Mouse (Mus musculus): ENCODE results near the gene Fnd3c2. TPM values are rescaled to one million over a fixed set of nuclear protein-coding genes. Genes with fewer than 3 reads are reported as not detected.
"Not testable (repeated sequence)": the region's sequence is repeated elsewhere in the genome, so short reads cannot be mapped to it uniquely, and the experiment has no call there.

Fnd3c2 gene
- polyA plus RNA-seq (2014; fragmentation: Nextera tagmentation; extraction: Ambion mirVana), result not detected in 2 replicates

DNA sequence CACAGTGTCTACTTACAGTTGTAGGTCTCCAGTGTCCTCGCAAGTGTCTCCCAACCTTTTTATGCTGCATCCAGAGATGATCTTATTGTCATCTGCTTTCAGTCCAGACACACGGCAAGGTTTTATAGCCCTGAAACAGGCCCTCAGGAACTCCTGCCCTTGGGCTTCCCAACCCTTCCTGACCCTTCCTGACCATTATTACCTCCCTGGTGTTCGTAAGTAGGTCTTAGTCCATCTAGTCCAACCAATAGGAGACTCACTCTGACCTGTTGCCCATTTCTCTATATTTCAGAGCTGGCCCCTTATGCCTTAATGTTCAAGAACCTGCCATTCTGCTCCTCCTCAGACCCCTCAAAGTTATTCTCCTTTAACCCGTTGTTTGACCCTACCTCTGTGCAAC is at the start of gene Fnd3c2:
Fnd3c2 (minus strand) TSS at position 101 of the 400 bp plus-strand sequence.
- no peaks in the 10 kb centered on the region for H3K9me3 ChIP-seq (replicated peaks; ENCODE audit: control insufficient read depth, low read length)
- no peaks in the 10 kb centered on the region for H3K27me3 ChIP-seq (replicated peaks; ENCODE audit: control insufficient read depth, insufficient read depth, low read length)
- H3K4me1 ChIP-seq (ENCODE audit: control insufficient read depth, insufficient read depth, low read length), result no peaks in the 10 kb centered on the region
- WGBS, result 91% methylated on average over 4 of the region's 4 CpGs
- H3K4me3 ChIP-seq (ENCODE audit: low read depth, low read length), result no peak within 1 kb of the TSS
- H3K4me2 ChIP-seq (ENCODE audit: low read length), result no peak within 1 kb of the TSS
- H3K27ac ChIP-seq (ENCODE audit: low read depth, low read length), result no peak within 1 kb of the TSS
- no peak within 1 kb of the TSS for H3K9ac ChIP-seq (ENCODE audit: low read length)
- no peak for ATAC-seq
- no peak for DNase-seq (ENCODE audit: low spot score)
- no peaks in the 10 kb centered on the region for H3K36me3 ChIP-seq (ENCODE audit: control insufficient read depth, insufficient read depth, low read length)

DNA sequence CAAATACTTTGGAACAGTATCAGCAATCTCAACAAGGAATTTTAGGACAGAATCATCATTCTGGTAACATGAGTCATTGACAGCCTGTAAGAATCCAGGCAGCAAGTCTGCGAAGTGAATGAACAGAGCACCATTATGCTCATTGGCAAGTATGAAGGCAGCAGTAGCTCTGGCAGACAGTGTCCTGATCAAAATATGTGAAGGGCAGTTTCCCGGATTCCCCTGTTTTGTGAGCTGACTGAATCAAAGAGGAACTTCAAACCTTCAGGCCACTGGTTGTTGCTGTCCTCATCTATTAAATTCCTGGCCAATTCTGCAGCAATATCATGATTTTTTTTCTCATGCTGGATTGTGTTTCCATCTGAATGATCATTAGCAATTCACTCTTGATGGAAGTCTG is 29.3 kb upstream of the Fnd3c2 start:
- Histone ChIP-seq H3K4me1 (ENCODE audit: control insufficient read depth, insufficient read depth, low read length) (no peaks in the 10 kb centered on the region), H3K4me3 (ENCODE audit: low read depth, low read length) (no peak overlapping the region), H3K9ac (ENCODE audit: low read length) (no peak overlapping the region), H3K36me3 (ENCODE audit: control insufficient read depth, insufficient read depth, low read length) (no peaks in the 10 kb centered on the region), H3K9me3 (replicated peaks; ENCODE audit: control insufficient read depth, low read length) (no peaks in the 10 kb centered on the region), H3K4me2 (ENCODE audit: low read length) (no peak overlapping the region), H3K27ac (ENCODE audit: low read depth, low read length) (no peak overlapping the region), H3K27me3 (replicated peaks; ENCODE audit: control insufficient read depth, insufficient read depth, low read length) (no peaks in the 10 kb centered on the region)
- DNase-seq (ENCODE audit: low spot score) (no peak), ATAC-seq (no peak)
- WGBS, result 87% methylated on average over 2 of the region's 2 CpGs

GRCm38 (mm10) chrX:106221058-106221457 is 34.1 kb downstream of the Fnd3c2 start, which contains the start of gene Taf9b:
TSS of gene Taf9b (minus strand) at chrX:106221158.
- H3K27me3 ChIP-seq (replicated peaks; ENCODE audit: control insufficient read depth, insufficient read depth, low read length), result no peaks in the 10 kb centered on the region
- no peaks in the 10 kb centered on the region; the same call in 1 of the 2 replicates for H3K36me3 ChIP-seq (ENCODE audit: control insufficient read depth, insufficient read depth, low read length)
- 92% methylated on average over 25 of the region's 25 CpGs for WGBS
- peak within 1 kb of the TSS; percentile 47 for H3K4me3 ChIP-seq (ENCODE audit: low read depth, low read length)
- ATAC-seq (no peak), DNase-seq (ENCODE audit: low spot score) (no peak)
- no peaks in the 10 kb centered on the region for H3K9me3 ChIP-seq (replicated peaks; ENCODE audit: control insufficient read depth, low read length)
- H3K9ac ChIP-seq (ENCODE audit: low read length), result peak within 1 kb of the TSS; percentile 73
- no peaks in the 10 kb centered on the region for H3K4me1 ChIP-seq (ENCODE audit: control insufficient read depth, insufficient read depth, low read length)
- peak within 1 kb of the TSS; percentile 82; the same call in 1 of the 2 replicates for H3K27ac ChIP-seq (ENCODE audit: low read depth, low read length)
- peak within 1 kb of the TSS; percentile 45 for H3K4me2 ChIP-seq (ENCODE audit: low read length)

DNA sequence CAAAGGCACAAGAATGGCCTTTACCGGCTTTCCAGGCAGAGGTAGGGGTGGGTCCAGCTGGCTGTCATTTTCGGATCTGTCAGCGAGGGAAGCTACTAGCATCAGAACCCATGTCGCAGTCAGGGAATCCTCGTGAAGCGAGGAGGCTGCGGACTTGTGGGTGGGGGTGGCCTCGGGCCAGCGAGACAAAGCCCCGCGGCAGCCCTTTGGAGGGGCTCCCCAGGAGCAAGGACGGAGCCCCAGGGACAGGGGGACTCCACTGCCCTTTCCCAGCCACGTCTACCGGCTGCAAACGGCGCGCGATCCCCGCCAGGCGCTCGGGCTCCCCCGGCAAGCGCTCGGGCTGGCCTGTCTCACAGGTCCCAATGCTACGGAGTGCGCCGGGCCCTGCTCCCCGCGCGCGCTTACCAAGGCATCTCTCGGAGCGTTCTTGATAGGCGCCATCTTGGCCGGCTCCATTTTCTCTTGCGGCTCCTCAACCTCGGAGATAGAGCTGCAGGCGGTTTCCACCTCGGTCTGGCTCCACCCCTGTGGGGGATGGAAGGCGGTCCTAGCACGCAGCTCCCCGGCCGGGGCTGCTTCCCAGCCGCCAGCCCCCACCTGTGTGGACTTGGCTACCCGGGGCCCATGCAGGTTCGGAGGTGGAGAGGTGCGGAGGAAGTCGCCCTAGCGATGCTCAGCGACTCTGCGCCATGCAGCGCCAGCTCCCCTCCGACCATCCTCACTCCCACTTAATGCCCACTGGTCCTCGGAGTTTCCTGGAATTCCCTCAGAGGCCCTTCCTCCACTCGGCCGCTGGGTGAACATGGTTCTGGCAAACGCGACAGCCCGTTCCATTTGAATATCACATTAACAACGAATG is 35.8 kb downstream of the Fnd3c2 start:
- 39% methylated on average over 60 of the region's 60 CpGs for WGBS
- Histone ChIP-seq H3K4me1 (ENCODE audit: control insufficient read depth, insufficient read depth, low read length) (no peaks in the 10 kb centered on the region), H3K4me2 (ENCODE audit: low read length) (peak overlapping the region; percentile 45), H3K27me3 (replicated peaks; ENCODE audit: control insufficient read depth, insufficient read depth, low read length) (no peaks in the 10 kb centered on the region), H3K27ac (ENCODE audit: low read depth, low read length) (peak overlapping the region; percentile 82), H3K36me3 (ENCODE audit: control insufficient read depth, insufficient read depth, low read length) (no peaks in the 10 kb centered on the region; the same call in 1 of the 2 replicates), H3K9ac (ENCODE audit: low read length) (peak overlapping the region; percentile 73), H3K9me3 (replicated peaks; ENCODE audit: control insufficient read depth, low read length) (no peaks in the 10 kb centered on the region), H3K4me3 (ENCODE audit: low read depth, low read length) (peak overlapping the region; percentile 47)
- peak; percentile 96 for ATAC-seq
- peak; percentile 78 for DNase-seq (ENCODE audit: low spot score)

GRCm38 (mm10) chrX:106209100-106209499 is 46.1 kb downstream of the Fnd3c2 start:
- no peak for ATAC-seq

DNA sequence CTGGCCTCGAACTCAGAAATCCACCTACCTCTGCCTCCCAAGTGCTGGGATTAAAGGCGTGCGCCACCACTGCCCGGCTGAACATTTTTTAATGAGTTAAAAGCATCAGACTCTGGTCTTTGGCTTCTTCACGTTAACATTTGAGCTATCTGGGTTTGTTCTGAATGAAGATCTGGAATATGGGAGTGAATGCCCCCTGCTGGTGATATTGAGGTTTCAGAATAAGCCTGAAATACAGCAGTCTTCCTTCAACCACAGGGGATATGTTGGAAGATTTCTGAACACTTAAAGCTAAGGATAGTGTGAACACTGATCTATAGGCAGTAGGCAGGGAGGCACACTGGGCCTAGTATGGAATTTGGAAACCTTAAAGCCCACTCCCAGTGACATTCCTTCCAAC is 56.3 kb downstream of the Fnd3c2 start:
- ATAC-seq, result no peak
- 78% methylated on average over 5 of the region's 5 CpGs for WGBS
- no peaks in the 10 kb centered on the region for H3K27me3 ChIP-seq (replicated peaks; ENCODE audit: control insufficient read depth, insufficient read depth, low read length)
- H3K4me1 ChIP-seq (ENCODE audit: control insufficient read depth, insufficient read depth, low read length), result no peaks in the 10 kb centered on the region
- H3K9ac ChIP-seq (ENCODE audit: low read length), result no peak overlapping the region
- H3K9me3 ChIP-seq (replicated peaks; ENCODE audit: control insufficient read depth, low read length), result no peaks in the 10 kb centered on the region
- peaks cover 53% of the 10 kb centered on the region for H3K36me3 ChIP-seq (ENCODE audit: control insufficient read depth, insufficient read depth, low read length)
- no peak overlapping the region for H3K27ac ChIP-seq (ENCODE audit: low read depth, low read length)
- H3K4me2 ChIP-seq (ENCODE audit: low read length), result no peak overlapping the region
- DNase-seq (ENCODE audit: low spot score), result no peak
- H3K4me3 ChIP-seq (ENCODE audit: low read depth, low read length), result no peak overlapping the region

More at GRCm38 (mm10) chrX:106209100-106209499, 46.1 kb downstream of the Fnd3c2 start:
- Histone ChIP-seq H3K27ac (ENCODE audit: low read depth, low read length) (no peak overlapping the region), H3K4me1 (ENCODE audit: control insufficient read depth, insufficient read depth, low read length) (no peaks in the 10 kb centered on the region), H3K4me3 (ENCODE audit: low read depth, low read length) (no peak overlapping the region), H3K27me3 (replicated peaks; ENCODE audit: control insufficient read depth, insufficient read depth, low read length) (no peaks in the 10 kb centered on the region), H3K9me3 (replicated peaks; ENCODE audit: control insufficient read depth, low read length) (no peaks in the 10 kb centered on the region), H3K4me2 (ENCODE audit: low read length) (no peak overlapping the region), H3K36me3 (ENCODE audit: control insufficient read depth, insufficient read depth, low read length) (0 out of 2 replicates have a peak, but pooled peaks cover 3% of the 10 kb centered on the region), H3K9ac (ENCODE audit: low read length) (no peak overlapping the region)
- no peak for DNase-seq (ENCODE audit: low spot score)
- 84% methylated on average over 2 of the region's 2 CpGs for WGBS

DNA sequence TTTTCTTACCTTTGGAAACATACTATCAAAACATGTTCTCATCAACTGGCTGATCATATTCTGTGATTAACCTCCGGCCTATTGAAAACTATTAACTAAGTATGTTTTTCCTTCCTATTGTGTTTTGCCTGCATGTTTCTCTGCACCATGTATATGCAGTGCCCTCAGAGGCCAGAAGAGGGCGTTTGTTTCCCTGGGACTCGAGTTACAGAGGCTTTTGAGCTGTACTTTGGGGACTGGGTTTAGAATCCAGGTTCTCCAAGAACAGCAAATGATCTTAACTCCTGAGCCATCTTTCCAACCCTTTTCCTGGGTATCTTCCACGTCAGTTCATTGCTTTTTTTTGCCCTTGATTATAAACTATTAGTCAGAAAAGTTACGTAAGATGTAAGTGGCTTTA is 57.9 kb downstream of the Fnd3c2 start:
- H3K9me3 ChIP-seq (replicated peaks; ENCODE audit: control insufficient read depth, low read length), result no peaks in the 10 kb centered on the region
- H3K4me2 ChIP-seq (ENCODE audit: low read length), result no peak overlapping the region
- 65% methylated on average over 5 of the region's 5 CpGs for WGBS
- peaks cover 53% of the 10 kb centered on the region for H3K36me3 ChIP-seq (ENCODE audit: control insufficient read depth, insufficient read depth, low read length)
- H3K27ac ChIP-seq (ENCODE audit: low read depth, low read length), result no peak overlapping the region
- ATAC-seq, result no peak
- no peaks in the 10 kb centered on the region for H3K4me1 ChIP-seq (ENCODE audit: control insufficient read depth, insufficient read depth, low read length)
- no peak overlapping the region for H3K9ac ChIP-seq (ENCODE audit: low read length)
- no peak overlapping the region for H3K4me3 ChIP-seq (ENCODE audit: low read depth, low read length)
- no peak for DNase-seq (ENCODE audit: low spot score)
- H3K27me3 ChIP-seq (replicated peaks; ENCODE audit: control insufficient read depth, insufficient read depth, low read length), result no peaks in the 10 kb centered on the region

- ATAC-seq; H3K27ac ChIP-seq (ENCODE audit: low read depth, low read length); H3K9me3 ChIP-seq (replicated peaks; ENCODE audit: control insufficient read depth, low read length); H3K27me3 ChIP-seq (replicated peaks; ENCODE audit: control insufficient read depth, insufficient read depth, low read length); H3K9ac ChIP-seq (ENCODE audit: low read length); H3K4me3 ChIP-seq (ENCODE audit: low read depth, low read length); H3K4me2 ChIP-seq (ENCODE audit: low read length); DNase-seq (ENCODE audit: low spot score); H3K4me1 ChIP-seq (ENCODE audit: control insufficient read depth, insufficient read depth, low read length): not testable (repeated sequence)
- WGBS, result 78% methylated on average over 6 of the region's 6 CpGs
- peaks cover 33% of the 10 kb centered on the region for H3K36me3 ChIP-seq (ENCODE audit: control insufficient read depth, insufficient read depth, low read length)
Measured at GRCm38 (mm10) chrX:106194361-106194760, 60.8 kb downstream of the Fnd3c2 start.

GRCm38 (mm10) chrX:106190091-106190490 is 65.1 kb downstream of the Fnd3c2 start:
- H3K27ac ChIP-seq (ENCODE audit: low read depth, low read length), result no peak overlapping the region
- WGBS, result 61% methylated on average over 4 of the region's 4 CpGs
- H3K9me3 ChIP-seq (replicated peaks; ENCODE audit: control insufficient read depth, low read length), result no peaks in the 10 kb centered on the region
- peak overlapping the region; percentile 63; the same call in 1 of the 2 replicates for H3K4me2 ChIP-seq (ENCODE audit: low read length)
- ATAC-seq (no peak), DNase-seq (ENCODE audit: low spot score) (no peak)
- no peaks in the 10 kb centered on the region for H3K27me3 ChIP-seq (replicated peaks; ENCODE audit: control insufficient read depth, insufficient read depth, low read length)
- H3K4me1 ChIP-seq (ENCODE audit: control insufficient read depth, insufficient read depth, low read length), result peaks cover 9% of the 10 kb centered on the region; the same call in 1 of the 2 replicates
- H3K4me3 ChIP-seq (ENCODE audit: low read depth, low read length), result no peak overlapping the region
- H3K36me3 ChIP-seq (ENCODE audit: control insufficient read depth, insufficient read depth, low read length), result peaks cover 14% of the 10 kb centered on the region
- no peak overlapping the region for H3K9ac ChIP-seq (ENCODE audit: low read length)
